Mouse (Mus musculus) 3T3-L1 (cell line): ENCODE measurements around the gene Fbxl18.

Experiments
- DNase-seq: peaks from one replicate; pipeline ENCODE4 v3.0.0-alpha.2; 2015; ENCODE audit warnings: low read depth, low spot score

Gene Fbxl18

GRCm38 (mm10) chr5:142916593-142916992 lies 21.4 kb upstream of the Fbxl18 start:
- peak; percentile 66 for DNase-seq

DNA sequence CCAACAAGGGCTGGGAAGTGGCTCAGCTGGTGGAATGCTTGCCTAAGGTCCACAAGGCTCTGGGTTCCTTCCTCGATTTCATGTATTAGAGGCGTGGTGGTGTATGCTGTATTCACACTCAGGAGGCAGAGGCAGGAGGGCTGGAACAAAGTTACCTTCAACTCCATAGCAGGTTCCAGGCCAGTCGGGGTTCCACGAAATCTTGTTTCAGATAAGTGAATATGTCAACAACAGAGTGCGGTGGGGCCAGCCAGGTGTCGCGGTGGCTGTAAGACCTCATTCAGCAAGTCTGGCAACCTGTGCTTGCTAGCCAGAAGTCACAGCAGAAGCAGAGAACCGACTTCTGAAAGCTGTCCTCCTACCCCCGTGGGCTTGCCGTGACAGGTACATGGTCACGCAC lies 20.0 kb upstream of the Fbxl18 start:
- DNase-seq, result no peak

DNA sequence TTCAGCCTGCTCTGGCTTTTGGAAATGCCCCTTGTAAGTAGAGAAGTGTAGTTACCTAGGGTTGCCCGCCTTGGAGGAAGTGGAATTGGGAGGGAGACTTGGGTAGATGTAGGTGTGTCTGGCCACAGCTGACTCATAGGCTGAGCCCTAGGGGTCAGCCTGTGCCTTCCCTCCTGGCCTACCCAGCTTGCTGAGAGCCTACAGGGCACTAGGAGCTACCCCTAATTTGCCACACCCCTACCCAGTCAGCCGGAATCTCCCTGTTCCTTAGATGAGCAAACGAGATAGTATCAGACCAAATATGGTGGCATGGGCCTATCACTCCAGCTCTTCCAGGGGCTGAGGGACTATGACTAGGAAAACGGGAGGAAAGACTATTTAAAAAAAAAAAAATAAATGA lies 17.5 kb upstream of the Fbxl18 start:
- no peak for DNase-seq

GRCm38 (mm10) chr5:142912320-142912719 lies 17.1 kb upstream of the Fbxl18 start:
- DNase-seq, result no peak

DNA sequence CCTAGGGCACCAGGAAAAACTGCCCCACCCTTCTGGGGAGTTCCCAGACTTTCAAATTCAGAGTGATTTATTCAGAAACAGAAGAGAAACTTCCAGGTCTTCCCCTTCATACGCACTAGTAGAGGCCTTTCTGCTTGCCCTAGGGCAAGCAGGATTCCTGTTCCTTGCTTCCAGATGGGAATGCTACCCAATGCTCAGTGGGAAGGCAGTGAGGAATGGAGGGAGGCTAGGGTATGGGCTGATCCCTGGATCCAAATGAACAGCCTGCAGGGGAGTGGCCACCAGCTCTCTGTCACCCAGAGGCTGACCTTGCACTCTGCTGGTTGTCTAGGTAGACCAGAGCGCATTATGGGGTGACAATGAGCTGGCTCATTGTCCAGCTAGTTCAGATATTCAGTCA lies 16.4 kb upstream of the Fbxl18 start:
- no peak for DNase-seq

DNA sequence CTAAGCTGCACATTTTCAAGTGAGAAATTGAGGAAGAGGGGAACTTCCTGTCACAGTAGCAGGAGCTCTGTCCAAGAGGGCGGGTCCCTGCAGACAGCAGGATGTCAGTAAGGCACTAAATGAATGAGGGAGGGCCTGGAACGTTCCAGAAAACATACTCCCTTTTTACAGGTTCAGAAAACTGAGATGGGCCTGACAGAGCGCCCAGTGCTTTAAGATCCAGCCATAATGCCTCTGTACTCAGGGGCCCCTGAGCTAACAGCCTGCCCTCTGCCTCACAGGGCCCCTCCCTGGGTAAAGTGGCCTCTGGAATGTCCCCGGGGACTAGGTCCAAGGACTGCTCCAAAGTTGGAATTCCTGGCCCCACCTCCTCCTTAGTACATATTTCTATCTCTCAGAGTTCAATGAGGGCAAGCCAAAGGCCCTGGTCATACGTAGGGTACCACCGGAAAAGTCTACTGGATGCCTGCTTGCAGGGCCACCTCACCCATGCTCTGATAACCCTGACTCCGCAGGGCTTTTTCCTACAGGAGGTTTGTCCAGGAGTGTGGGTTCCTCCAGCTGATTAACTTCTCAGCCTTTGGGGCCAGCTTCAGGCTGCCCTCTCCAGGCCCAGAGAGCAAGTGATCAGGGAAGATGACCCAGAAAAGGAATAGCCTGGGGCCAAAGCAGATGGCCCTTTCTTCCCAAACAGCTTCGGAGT lies 14.5 kb upstream of the Fbxl18 start:
- peak; percentile 83 for DNase-seq

- DNase-seq, result no peak
Observed at GRCm38 (mm10) chr5:142908941-142909575, 13.8 kb upstream of the Fbxl18 start.

DNA sequence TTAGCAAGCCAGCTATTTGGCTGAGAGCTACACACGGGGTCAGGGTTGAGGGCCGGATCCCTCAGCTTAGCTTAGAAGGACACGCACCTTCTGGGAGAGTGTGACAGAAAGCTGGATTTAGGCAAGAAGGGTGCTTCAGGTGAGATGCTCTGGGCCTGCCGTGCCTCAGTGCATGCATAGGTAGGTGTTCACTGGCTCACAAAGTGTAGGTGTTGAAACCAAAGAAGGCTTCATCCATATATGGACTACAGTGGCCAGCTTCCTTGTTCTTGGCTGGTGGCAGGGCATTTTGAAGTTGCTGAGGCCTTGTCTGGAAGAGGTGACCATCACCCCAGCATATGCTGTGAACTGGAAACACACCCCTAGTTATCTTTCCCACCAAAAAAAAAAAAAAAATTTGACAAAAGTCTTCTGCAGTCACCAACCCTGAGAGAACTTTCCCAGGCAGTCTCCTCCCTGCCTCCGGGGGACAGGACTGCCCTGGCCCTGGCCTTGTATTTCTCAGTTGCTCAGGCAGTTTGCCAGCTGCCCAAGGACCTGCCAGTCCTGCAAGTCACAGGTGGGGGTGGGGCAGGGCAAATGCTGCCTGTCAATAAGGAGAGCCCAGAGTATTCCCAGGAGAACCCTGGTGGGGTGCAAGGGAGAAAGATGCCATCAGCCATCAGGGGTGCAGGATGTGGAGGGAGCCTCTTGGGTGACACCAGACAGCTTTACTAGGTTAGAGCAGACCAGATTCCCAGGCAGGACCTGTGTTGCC lies 12.8 kb upstream of the Fbxl18 start:
- DNase-seq, result peak; percentile 58

GRCm38 (mm10) chr5:142907048-142907802 lies 12.0 kb upstream of the Fbxl18 start:
- DNase-seq, result peak; percentile 72

- DNase-seq, result peak; percentile 97
Observed at GRCm38 (mm10) chr5:142906532-142907047, 11.4 kb upstream of the Fbxl18 start, which contains the start of gene Actb. Gene Actb, minus strand, starts transcription at chr5:142906754.

- DNase-seq, result peak; percentile 97
Observed at GRCm38 (mm10) chr5:142905725-142906531, 10.7 kb upstream of the Fbxl18 start.

DNA sequence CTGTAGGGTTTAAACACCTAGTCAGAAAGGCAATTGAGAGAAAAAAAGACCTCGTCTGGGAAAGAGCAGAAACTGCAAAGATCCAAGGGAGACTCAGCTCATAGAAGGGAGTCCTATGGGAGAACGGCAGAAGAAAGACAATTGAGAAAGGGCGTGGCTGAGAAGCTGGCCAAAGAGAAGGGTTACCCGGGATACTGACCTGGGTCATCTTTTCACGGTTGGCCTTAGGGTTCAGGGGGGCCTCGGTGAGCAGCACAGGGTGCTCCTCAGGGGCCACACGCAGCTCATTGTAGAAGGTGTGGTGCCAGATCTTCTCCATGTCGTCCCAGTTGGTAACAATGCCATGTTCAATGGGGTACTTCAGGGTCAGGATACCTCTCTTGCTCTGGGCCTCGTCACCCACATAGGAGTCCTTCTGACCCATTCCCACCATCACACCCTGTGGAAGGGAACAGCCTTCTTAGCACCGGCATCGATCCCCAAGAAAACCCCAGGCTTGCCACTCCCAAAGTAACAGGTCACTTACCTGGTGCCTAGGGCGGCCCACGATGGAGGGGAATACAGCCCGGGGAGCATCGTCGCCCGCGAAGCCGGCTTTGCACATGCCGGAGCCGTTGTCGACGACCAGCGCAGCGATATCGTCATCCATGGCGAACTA lies 9.9 kb upstream of the Fbxl18 start:
- DNase-seq, result no peak

- DNase-seq, result peak; percentile 66
Observed at GRCm38 (mm10) chr5:142904208-142905037, 9.2 kb upstream of the Fbxl18 start.

GRCm38 (mm10) chr5:142903470-142904207 lies 8.4 kb upstream of the Fbxl18 start:
- peak; percentile 65 for DNase-seq

GRCm38 (mm10) chr5:142902506-142903314 lies 7.5 kb upstream of the Fbxl18 start:
- no peak for DNase-seq

DNA sequence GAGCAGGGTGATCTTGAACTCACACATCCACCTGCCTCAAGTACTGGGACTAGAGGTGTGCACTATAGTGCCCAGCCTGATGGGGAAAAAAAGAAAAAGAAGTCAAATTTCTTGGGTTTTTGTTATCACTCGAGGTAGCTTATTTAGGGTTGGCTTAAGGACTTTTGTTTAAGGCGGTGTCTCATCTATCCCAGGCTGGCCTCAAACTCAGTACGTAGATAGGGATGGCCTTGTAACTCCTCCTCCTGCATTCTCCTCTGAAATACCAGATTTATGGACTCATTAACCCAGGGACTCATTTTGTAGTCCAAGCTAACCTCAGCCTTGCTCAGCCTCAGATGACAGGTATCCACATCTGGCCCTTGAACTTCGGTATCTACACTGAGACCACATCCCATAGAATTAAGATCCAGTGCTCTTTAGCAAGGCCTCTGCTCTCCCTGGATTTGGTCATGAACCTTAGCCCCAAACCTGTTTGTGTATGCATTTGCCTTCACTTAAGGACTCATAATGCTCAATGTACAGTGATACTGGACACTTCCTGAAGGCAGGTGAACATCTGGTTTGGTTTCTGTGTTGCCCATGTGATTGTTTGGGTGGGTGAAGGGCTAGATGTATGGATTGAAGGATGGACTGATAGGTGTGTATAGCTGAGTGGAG lies 6.8 kb upstream of the Fbxl18 start:
- DNase-seq, result peak; percentile 87

GRCm38 (mm10) chr5:142901355-142901802 lies 6.2 kb upstream of the Fbxl18 start:
- DNase-seq, result peak; percentile 90
